Comparison of ENCODE assay signal across 16 mouse cellular contexts in genomic region chr11:21224446-21224845, GRCm38 (mm10). TPM values are rescaled to one million over a fixed set of nuclear protein-coding genes. Genes with fewer than 3 reads are reported as not detected.
DNase-seq lines count a peak whose midpoint lies in the region; ATAC-seq and TF ChIP-seq lines count a peak whose summit lies in the region.
"Had no signal": no experiment of that assay in that cellular context is flagged by ENCODE, and none has a peak within 500 bp of the region (broad histone marks: within the 10 kb centered on the region; RNA-seq: fewer than 3 reads in every experiment).

No protein-coding gene starts in this region.

- no peak for TF ChIP-seq CTCF in heart, adult 2 months (IDR thresholded peaks at IDR 0.05)

- H3K9ac ChIP-seq in heart, adult 2 months (ENCODE audit: low read depth, low read length) = no peak overlapping the region
- H3K9ac ChIP-seq: liver, embryonic 13.5 days; neural tube, embryonic 15.5 days had no signal

- no peak for TF ChIP-seq POLR2A in heart, adult 2 months (IDR thresholded peaks at IDR 0.05; ENCODE audit: insufficient read depth, low read depth, low read length)

- intact Hi-C loops in heart, adult 2 months (cut with DNase I) = no loop called here
- intact Hi-C loops in heart, postnatal 10 days (cut with DNase I) = no loop called here

- no peak for DNase-seq in heart, adult 2 months
- DNase-seq in heart, postnatal 10 days = no peak
- DNase-seq in 416B (ENCODE audit: low read depth) (peak; percentile 78), adipocyte (ENCODE audit: low spot score) (peak; percentile 77)
- no peak for DNase-seq in retina, postnatal 1 day
- DNase-seq in thymus, postnatal 0 days (ENCODE audit: low spot score) = no peak
- DNase-seq: cerebellum, adult 8-10 months; heart, postnatal 36 days; left cerebral cortex, postnatal 4 days; liver, embryonic 13.5 days; spleen, adult 18-20 months; thymus, postnatal 36 days had no signal

- ATAC-seq in monocyte, adult 5-6 weeks (replicated peaks; ENCODE audit: insufficient number of reproducible peaks, low FRiP score, low TSS enrichment, poor library complexity, severe bottlenecking) = peak; percentile 47; the same call in 1 of the 2 replicates
- ATAC-seq: CD4-positive, CD25-positive, alpha-beta regulatory T cell, adult 4 months had no signal

- peak overlapping the region; percentile 3; the same call in 1 of the 2 replicates for H3K27ac ChIP-seq in heart, adult 2 months
- H3K27ac ChIP-seq: forebrain, embryonic 10.5 days; liver, embryonic 13.5 days; neural tube, embryonic 15.5 days had no signal

- H3K36me3 ChIP-seq in heart, adult 2 months (ENCODE audit: control insufficient read depth, insufficient read depth, low read length) = peaks cover 8% of the 10 kb centered on the region; the same call in 1 of the 2 replicates
- H3K36me3 ChIP-seq: forebrain, embryonic 10.5 days; liver, embryonic 13.5 days; neural tube, embryonic 15.5 days had no signal

- H3K79me2 ChIP-seq in heart, adult 2 months (replicated peaks; ENCODE audit: control insufficient read depth, insufficient read depth, low read length) = no peaks in the 10 kb centered on the region

- H3K4me1 ChIP-seq in heart, adult 2 months (ENCODE audit: control insufficient read depth, insufficient read depth, low read length) = peaks cover 10% of the 10 kb centered on the region
- H3K4me1 ChIP-seq: forebrain, embryonic 10.5 days; neural tube, embryonic 15.5 days had no signal

- TF ChIP-seq EP300 in heart, adult 2 months (IDR thresholded peaks at IDR 0.05; ENCODE audit: insufficient read depth, low read depth, low read length) = no peak

- H3K27me3 ChIP-seq in heart, adult 2 months (ENCODE audit: control insufficient read depth, insufficient read depth, low read length) = no peaks in the 10 kb centered on the region
- H3K27me3 ChIP-seq: liver, embryonic 13.5 days; neural tube, embryonic 15.5 days had no signal

- H3K4me3 ChIP-seq in heart, adult 2 months = no peak overlapping the region
- H3K4me3 ChIP-seq: forebrain, embryonic 10.5 days; liver, embryonic 13.5 days; neural tube, embryonic 15.5 days had no signal

RNA-seq across cellular contexts. Expression of gene Vps54, which starts 14.6 kb away (rescaled TPM):
- 10 to 100 TPM; 17.8 to 18.8 TPM for total RNA-seq in heart, adult 2 months (2021)
- polyA plus RNA-seq in heart, adult 2 months (2012; rRNA removed) = 7.9 and 17.0 TPM in 2 replicates
- 10 to 100 TPM; 21.7 to 24.6 TPM for total RNA-seq in heart, postnatal 10 days (2021)
- total RNA-seq in monocyte, adult 5-6 weeks (2017) = 93.6 to 161 TPM (median 107 TPM) in 3 replicates
- 11.0 and 14.9 TPM in 2 replicates for polyA plus RNA-seq in thymus, postnatal 0 days (2015; fragmentation: Nextera tagmentation; extraction: Ambion mirVana)

Comparison
In these comparisons a context has a peak if more than half of its experiments do, and no peak if none do; other contexts are left out.
1. DNase-seq: peak in 416B (single experiment) and adipocyte (single experiment); none in heart, adult 2 months (0 of 2), heart, postnatal 10 days (0 of 2), retina, postnatal 1 day (single experiment) and thymus, postnatal 0 days (single experiment).